Mouse (Mus musculus) liver, adult 2 months (tissue): Measurements from ENCODE around the gene Map2k3. TPM values are rescaled to one million over a fixed set of nuclear protein-coding genes. Genes with fewer than 3 reads are reported as not detected.
A peak's percentile ranks its signal among the peaks of the same experiment; 100 is the strongest.

Experiments
- DNase-seq: peaks from one replicate; pipeline ENCODE4 v3.0.0-alpha.2; 2011; ENCODE audit warnings: low read depth, low spot score; ENCODE audit errors: extremely low read depth
- H3K27ac ChIP-seq: fragments of 200-500 bp; replicated peaks from 2 replicates; pipeline ENCODE4 v1.5.1; 2012; ENCODE audit warnings: low read depth, mild to moderate bottlenecking, control low read depth, inconsistent platforms, low read length; ENCODE audit not compliant: insufficient read depth
- H3K27me3 ChIP-seq: fragments of 200-500 bp; 2 replicates; pipeline ENCODE4 v1.6.1; 2012; ENCODE audit warnings: mild to moderate bottlenecking, moderate library complexity, low read length, inconsistent platforms; ENCODE audit not compliant: control insufficient read depth, insufficient read depth
- H3K36me3 ChIP-seq: fragments of 200-500 bp; 2 replicates; pipeline ENCODE4 v1.6.1; 2012; ENCODE audit warnings: low read length, inconsistent platforms; ENCODE audit not compliant: control insufficient read depth, insufficient read depth
- H3K4me1 ChIP-seq: fragments of 200-500 bp; 2 replicates; pipeline ENCODE4 v1.6.1; 2011; ENCODE audit warnings: low read length; ENCODE audit not compliant: control insufficient read depth, insufficient read depth
- H3K4me3 ChIP-seq: fragments of 200-500 bp; 2 replicates; pipeline ENCODE4 v1.5.1; 2011; ENCODE audit warnings: low read depth, mild to moderate bottlenecking, control low read depth, low read length, moderate library complexity; ENCODE audit not compliant: insufficient read depth
- H3K79me2 ChIP-seq: fragments of 200-500 bp; 2 replicates; pipeline ENCODE4 v1.6.1; 2012; ENCODE audit warnings: inconsistent platforms, mild to moderate bottlenecking, low read length, moderate library complexity; ENCODE audit not compliant: control insufficient read depth, insufficient read depth
- H3K9ac ChIP-seq: fragments of 200-500 bp; 2 replicates; pipeline ENCODE4 v1.6.1; 2012; ENCODE audit warnings: low read depth, mild to moderate bottlenecking, control low read depth, inconsistent platforms, low read length
- CTCF ChIP-seq: fragments of 200-500 bp; IDR thresholded peaks from 2 replicates; pipeline ENCODE4 v1.5.1; 2011; ENCODE audit warnings: low read depth, low read length, control low read depth
- POLR2A ChIP-seq: fragments of 200-500 bp; IDR thresholded peaks from 2 replicates; pipeline ENCODE4 v1.6.1; 2011; ENCODE audit warnings: low read length, control low read depth; ENCODE audit not compliant: insufficient read depth; ENCODE audit errors: extremely low read depth
- WGBS: fragments of 180-500 bp; shearing (Covaris S2); methylation state at CpG from one replicate; pipeline ENCODE4 v1.1.7; 2018; 5-methylcytosine and 5-hydroxymethylcytosine counted together
- polyA plus RNA-seq: library from polyadenylated mRNA; depleted of rRNA; stranded (reverse); fragments of >200 nt; gene quantifications from 2 replicates; pipeline ENCODE4 v1.2.3, GENCODE M21; 2012
- total RNA-seq: library from RNA; depleted of rRNA; stranded (reverse); fragments of >200 nt; gene quantifications from 2 replicates; pipeline ENCODE4 v1.2.3, GENCODE M21; 2014

The Map2k3 gene
- total and polyA plus RNA-seq, 2 experiments, result 25.7 to 36.9 TPM

DNA sequence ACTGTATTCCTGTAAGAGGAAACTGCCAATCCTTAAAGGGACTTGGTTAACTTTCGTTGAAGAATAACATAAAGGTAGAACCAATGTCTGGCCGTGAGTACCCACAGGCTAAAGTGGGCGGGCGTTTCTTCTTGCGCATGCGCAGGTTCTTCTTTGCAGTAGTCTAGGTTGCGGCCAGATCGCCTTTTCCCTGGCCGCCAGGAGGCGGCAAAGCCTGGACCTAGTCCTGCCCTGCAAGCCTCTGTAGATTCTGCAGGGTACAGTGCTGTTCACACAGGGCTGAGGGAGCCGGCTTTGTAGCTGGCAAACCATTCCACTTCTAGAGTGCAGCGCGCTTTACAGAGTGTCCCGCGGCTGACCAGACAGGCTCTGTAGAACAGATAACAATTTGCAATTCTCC, 22.0 kb downstream of the Map2k3 start:
- Histone ChIP-seq H3K27me3 (no peaks in the 10 kb centered on the region), H3K4me1 (0 out of 2 replicates have a peak, but pooled peaks cover 2% of the 10 kb centered on the region), H3K27ac (no peak overlapping the region), H3K9ac (no peak overlapping the region), H3K36me3 (peaks cover 18% of the 10 kb centered on the region; the same call in 1 of the 2 replicates), H3K79me2 (no peaks in the 10 kb centered on the region), H3K4me3 (no peak overlapping the region)
- no peak for TF ChIP-seq POLR2A
- TF ChIP-seq CTCF, result peak; percentile 87
- 14% methylated on average over 15 of the region's 15 CpGs for WGBS
- DNase-seq, result peak; percentile 78

DNA sequence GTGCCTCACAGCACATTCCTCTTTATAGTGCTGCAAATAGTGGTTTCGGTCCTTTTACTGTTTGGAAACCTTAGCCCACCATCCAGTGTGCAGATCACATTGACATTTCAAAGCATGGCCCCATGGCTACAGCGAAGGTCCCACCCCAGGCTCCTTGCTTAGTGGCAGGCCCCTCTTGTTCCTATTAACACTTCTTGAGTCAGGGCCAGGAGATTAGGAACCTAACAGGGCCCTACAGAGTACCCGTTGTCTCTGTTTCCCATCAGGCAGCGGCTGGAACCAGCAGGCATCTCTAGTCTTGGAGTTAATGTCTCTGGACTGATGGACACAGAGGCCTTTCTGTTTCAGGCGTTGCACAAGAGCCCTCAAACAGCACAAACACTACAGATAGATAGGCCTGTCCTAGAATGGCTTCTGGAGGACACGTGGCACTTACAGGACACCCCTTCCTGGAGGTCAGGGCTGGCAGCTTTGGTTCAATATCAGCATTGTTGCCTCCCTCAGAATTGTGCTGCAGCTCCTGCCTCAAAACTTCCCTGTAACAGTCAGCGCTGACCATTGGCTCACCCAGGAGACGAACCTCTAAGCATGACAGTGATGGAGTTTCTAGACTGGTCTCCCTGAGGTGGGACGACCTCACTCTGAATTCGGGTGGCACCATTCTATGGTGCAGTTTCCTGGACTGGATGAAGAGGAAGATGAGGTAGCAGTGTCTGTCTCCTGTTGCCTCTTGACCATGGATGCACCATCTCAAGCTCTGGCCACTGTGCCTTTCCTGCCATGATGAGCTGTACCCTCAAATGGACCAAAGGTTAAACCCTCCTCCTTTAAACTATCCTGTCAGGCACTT, 22.6 kb downstream of the Map2k3 start:
- TF ChIP-seq CTCF, result no peak
- TF ChIP-seq POLR2A, result no peak
- peak; percentile 65 for DNase-seq
- Histone ChIP-seq H3K4me1 (0 out of 2 replicates have a peak, but pooled peaks cover 2% of the 10 kb centered on the region), H3K27ac (no peak overlapping the region), H3K9ac (no peak overlapping the region), H3K79me2 (no peaks in the 10 kb centered on the region), H3K27me3 (no peaks in the 10 kb centered on the region), H3K36me3 (peaks cover 12% of the 10 kb centered on the region; the same call in 1 of the 2 replicates), H3K4me3 (no peak overlapping the region)
- WGBS, result 63% methylated on average over 10 of the region's 10 CpGs

GRCm38 (mm10) chr11:60955621-60956383, 24.0 kb downstream of the Map2k3 start:
- Histone ChIP-seq H3K4me3 (no peak overlapping the region), H3K79me2 (no peaks in the 10 kb centered on the region), H3K9ac (no peak overlapping the region), H3K27me3 (no peaks in the 10 kb centered on the region), H3K4me1 (0 out of 2 replicates have a peak, but pooled peaks cover 2% of the 10 kb centered on the region), H3K36me3 (peaks cover 4% of the 10 kb centered on the region; the same call in 1 of the 2 replicates), H3K27ac (no peak overlapping the region)
- DNase-seq, result no peak
- TF ChIP-seq POLR2A (no peak), CTCF (no peak)
- 86% methylated on average over 9 of the region's 9 CpGs for WGBS

- no peaks in the 10 kb centered on the region for H3K79me2 ChIP-seq
- no peak overlapping the region for H3K27ac ChIP-seq
- no peaks in the 10 kb centered on the region for H3K36me3 ChIP-seq
- no peak overlapping the region for H3K4me3 ChIP-seq
- H3K27me3 ChIP-seq, result no peaks in the 10 kb centered on the region
- 92% methylated on average over 4 of the region's 4 CpGs for WGBS
- H3K4me1 ChIP-seq, result 0 out of 2 replicates have a peak, but pooled peaks cover 2% of the 10 kb centered on the region
- H3K9ac ChIP-seq, result no peak overlapping the region
- no peak for DNase-seq
- no peak for TF ChIP-seq POLR2A
- TF ChIP-seq CTCF, result no peak
Observed at GRCm38 (mm10) chr11:60958948-60959347, 27.1 kb downstream of the Map2k3 start.

- no peaks in the 10 kb centered on the region for H3K36me3 ChIP-seq
- peaks cover 5% of the 10 kb centered on the region for H3K27me3 ChIP-seq
- H3K4me1 ChIP-seq, result no peaks in the 10 kb centered on the region
- 67% methylated on average over 1 of the region's 1 CpGs for WGBS
- H3K79me2 ChIP-seq, result 0 out of 2 replicates have a peak, but pooled peaks cover 2% of the 10 kb centered on the region
- TF ChIP-seq POLR2A (no peak), CTCF (no peak)
- H3K27ac ChIP-seq, result no peak overlapping the region
- DNase-seq, result no peak
- no peak overlapping the region for H3K9ac ChIP-seq
- no peak overlapping the region for H3K4me3 ChIP-seq
Observed at GRCm38 (mm10) chr11:60961176-60961575, 29.3 kb downstream of the Map2k3 start.
